Mouse (Mus musculus) midbrain, embryonic 12.5 days (tissue): Measurements from ENCODE around the gene Aamp. TPM values are rescaled to one million over a fixed set of nuclear protein-coding genes. Genes with fewer than 3 reads are reported as not detected.
A peak's percentile ranks its signal among the peaks of the same experiment; 100 is the strongest.
"Not testable (repeated sequence)": the region's sequence is repeated elsewhere in the genome, so short reads cannot be mapped to it uniquely, and the experiment has no call there.

Experiments
- ATAC-seq: fragments of 200-750 bp; cut with Nextera tagmentation; 2 replicates; pipeline ENCODE4 v1.8.0; 2017; ENCODE audit warnings: low read depth, moderate TSS enrichment, moderate library complexity; ENCODE audit not compliant: low FRiP score
- H3K27ac ChIP-seq: fragments of 300-500 bp; sonication (generic); replicated peaks from 2 replicates; pipeline ENCODE4 v1.5.1; 2016; ENCODE audit warnings: mild to moderate bottlenecking
- H3K27me3 ChIP-seq: fragments of 300-500 bp; sonication (generic); 2 replicates; pipeline ENCODE4 v1.6.1; 2016; ENCODE audit warnings: mild to moderate bottlenecking
- H3K36me3 ChIP-seq: fragments of 300-500 bp; sonication (generic); 2 replicates; pipeline ENCODE4 v1.6.1; 2016
- H3K4me1 ChIP-seq: fragments of 300-500 bp; sonication (generic); 2 replicates; pipeline ENCODE4 v1.6.1; 2016
- H3K4me2 ChIP-seq: fragments of 300-500 bp; sonication (generic); replicated peaks from 2 replicates; pipeline ENCODE4 v1.6.1; 2016; ENCODE audit warnings: mild to moderate bottlenecking, moderate library complexity
- H3K4me3 ChIP-seq: fragments of 300-500 bp; sonication (generic); 2 replicates; pipeline ENCODE4 v1.5.1; 2016; ENCODE audit warnings: mild to moderate bottlenecking
- H3K9ac ChIP-seq: fragments of 300-500 bp; sonication (generic); replicated peaks from 2 replicates; pipeline ENCODE4 v1.6.1; 2016; ENCODE audit warnings: mild to moderate bottlenecking, moderate library complexity
- H3K9me3 ChIP-seq: fragments of 300-500 bp; sonication (generic); 2 replicates; pipeline ENCODE4 v1.6.1; 2016; ENCODE audit warnings: mild to moderate bottlenecking
- WGBS: fragments of 180-500 bp; shearing (Covaris S2); methylation state at CpG from one replicate; pipeline ENCODE4 v1.1.7; 2016; 5-methylcytosine and 5-hydroxymethylcytosine counted together
- polyA plus RNA-seq: library from polyadenylated mRNA; unstranded; fragments of >200 nt; fragmentation: Nextera tagmentation; extraction: Ambion mirVana; gene quantifications from 2 replicates; pipeline ENCODE4 v1.2.1, GENCODE M21; 2016

The Aamp gene
- polyA plus RNA-seq, 1 experiment from 2014 or later, result 181 TPM

- Histone ChIP-seq H3K4me3 (no peak overlapping the region), H3K4me1 (peaks cover 16% of the 10 kb centered on the region), H3K9me3 (no peaks in the 10 kb centered on the region), H3K36me3 (peaks cover 24% of the 10 kb centered on the region), H3K27me3 (no peaks in the 10 kb centered on the region), H3K9ac (no peak overlapping the region), H3K27ac (no peak overlapping the region), H3K4me2 (no peak overlapping the region)
- ATAC-seq, result no peak
- 81% methylated on average over 4 of the region's 4 CpGs for WGBS
Measured at GRCm38 (mm10) chr1:74288327-74288726, 3.8 kb upstream of the Aamp start.

- not testable (repeated sequence) for H3K9ac ChIP-seq, H3K4me3 ChIP-seq, H3K4me2 ChIP-seq, H3K27ac ChIP-seq, H3K9me3 ChIP-seq, H3K27me3 ChIP-seq, ATAC-seq
- Histone ChIP-seq H3K4me1 (peaks cover 23% of the 10 kb centered on the region), H3K36me3 (peaks cover 31% of the 10 kb centered on the region)
- WGBS, result 60% methylated on average over 15 of the region's 17 CpGs
Measured at GRCm38 (mm10) chr1:74286869-74287607, 2.5 kb upstream of the Aamp start.

GRCm38 (mm10) chr1:74285212-74286010, 873 bp upstream of the Aamp start:
- Histone ChIP-seq H3K9ac (peak overlapping the region; percentile 60), H3K36me3 (peaks cover 42% of the 10 kb centered on the region), H3K4me1 (peaks cover 23% of the 10 kb centered on the region), H3K4me2 (peak overlapping the region; percentile 82), H3K9me3 (no peaks in the 10 kb centered on the region), H3K27ac (no peak overlapping the region), H3K27me3 (no peaks in the 10 kb centered on the region), H3K4me3 (peak overlapping the region; percentile 79)
- WGBS, result 5% methylated on average over 23 of the region's 23 CpGs
- no peak for ATAC-seq

- peak overlapping the region; percentile 79 for H3K4me3 ChIP-seq
- 16% methylated on average over 15 of the region's 15 CpGs for WGBS
- peaks cover 23% of the 10 kb centered on the region for H3K4me1 ChIP-seq
- H3K27me3 ChIP-seq, result no peaks in the 10 kb centered on the region
- ATAC-seq, result peak; percentile 16; the same call in 1 of the 2 replicates
- H3K27ac ChIP-seq, result peak overlapping the region; percentile 52; the same call in 1 of the 2 replicates
- peaks cover 49% of the 10 kb centered on the region for H3K36me3 ChIP-seq
- peak overlapping the region; percentile 85 for H3K4me2 ChIP-seq
- peak overlapping the region; percentile 75 for H3K9ac ChIP-seq
- no peaks in the 10 kb centered on the region for H3K9me3 ChIP-seq
Measured at GRCm38 (mm10) chr1:74283686-74284463, 663 bp downstream of the Aamp start.

GRCm38 (mm10) chr1:74282896-74283625, 1.5 kb downstream of the Aamp start:
- Histone ChIP-seq H3K4me2 (peak overlapping the region; percentile 85; the same call in 1 of the 2 replicates), H3K9me3 (no peaks in the 10 kb centered on the region)
- 88% methylated on average over 10 of the region's 10 CpGs for WGBS

GRCm38 (mm10) chr1:74281886-74282285, 2.7 kb downstream of the Aamp start:
- Histone ChIP-seq H3K27me3 (no peaks in the 10 kb centered on the region), H3K4me3 (no peak overlapping the region), H3K27ac (no peak overlapping the region), H3K9ac (no peak overlapping the region), H3K4me2 (no peak overlapping the region), H3K4me1 (peaks cover 23% of the 10 kb centered on the region), H3K36me3 (peaks cover 46% of the 10 kb centered on the region), H3K9me3 (no peaks in the 10 kb centered on the region)
- ATAC-seq, result no peak
- 99% methylated on average over 8 of the region's 8 CpGs for WGBS

More at GRCm38 (mm10) chr1:74282896-74283625, 1.5 kb downstream of the Aamp start:
- H3K4me3 ChIP-seq, result no peak overlapping the region
- H3K4me1 ChIP-seq, result peaks cover 23% of the 10 kb centered on the region
- ATAC-seq, result no peak
- no peak overlapping the region for H3K9ac ChIP-seq
- no peak overlapping the region for H3K27ac ChIP-seq
- peaks cover 46% of the 10 kb centered on the region for H3K36me3 ChIP-seq
- H3K27me3 ChIP-seq, result no peaks in the 10 kb centered on the region

- Histone ChIP-seq H3K4me3 (no peak overlapping the region), H3K4me2 (no peak overlapping the region), H3K36me3 (peaks cover 46% of the 10 kb centered on the region), H3K9me3 (no peaks in the 10 kb centered on the region), H3K9ac (no peak overlapping the region), H3K27ac (no peak overlapping the region), H3K4me1 (peaks cover 23% of the 10 kb centered on the region), H3K27me3 (no peaks in the 10 kb centered on the region)
- WGBS, result 100% methylated on average over 2 of the region's 2 CpGs
- ATAC-seq, result no peak
Measured at GRCm38 (mm10) chr1:74281372-74281771, 3.2 kb downstream of the Aamp start.

- Histone ChIP-seq H3K27me3 (no peaks in the 10 kb centered on the region), H3K36me3 (peaks cover 46% of the 10 kb centered on the region), H3K4me2 (no peak overlapping the region), H3K27ac (no peak overlapping the region), H3K9ac (no peak overlapping the region; the same call in 1 of the 2 replicates), H3K4me1 (peaks cover 19% of the 10 kb centered on the region), H3K4me3 (no peak overlapping the region), H3K9me3 (no peaks in the 10 kb centered on the region)
- 92% methylated on average over 14 of the region's 14 CpGs for WGBS
- no peak for ATAC-seq
Measured at GRCm38 (mm10) chr1:74280591-74281325, 3.8 kb downstream of the Aamp start.

GRCm38 (mm10) chr1:74278988-74279387, 5.5 kb downstream of the Aamp start:
- WGBS, result 94% methylated on average over 11 of the region's 11 CpGs
- Histone ChIP-seq H3K27ac (no peak overlapping the region), H3K4me2 (no peak overlapping the region), H3K4me3 (no peak overlapping the region), H3K9ac (no peak overlapping the region), H3K4me1 (peaks cover 14% of the 10 kb centered on the region), H3K27me3 (no peaks in the 10 kb centered on the region), H3K9me3 (no peaks in the 10 kb centered on the region), H3K36me3 (peaks cover 46% of the 10 kb centered on the region)
- no peak for ATAC-seq

- no peak within 1 kb of the TSS for H3K4me3 ChIP-seq
- no peak within 1 kb of the TSS for H3K4me2 ChIP-seq
- H3K27ac ChIP-seq, result no peak within 1 kb of the TSS
- peaks cover 46% of the 10 kb centered on the region for H3K36me3 ChIP-seq
- no peaks in the 10 kb centered on the region for H3K9me3 ChIP-seq
- no peak within 1 kb of the TSS for H3K9ac ChIP-seq
- H3K27me3 ChIP-seq, result no peaks in the 10 kb centered on the region
- WGBS, result 91% methylated on average over 10 of the region's 10 CpGs
- peaks cover 9% of the 10 kb centered on the region for H3K4me1 ChIP-seq
- no peak for ATAC-seq
Measured at GRCm38 (mm10) chr1:74278538-74278937, 6.0 kb downstream of the Aamp start, which contains the start of gene Gpbar1. Gene Gpbar1, plus strand, starts transcription at chr1:74278550.
